Mouse (Mus musculus) bone marrow, adult 2 months (tissue): ENCODE results near the gene Gramd1b. TPM values are rescaled to one million over a fixed set of nuclear protein-coding genes. Genes with fewer than 3 reads are reported as not detected.

ENCODE experiments used
- H3K27ac ChIP-seq: fragments of 200-500 bp; 2 replicates; pipeline ENCODE4 v1.5.1; 2012; ENCODE audit warnings: low read depth, mild to moderate bottlenecking, control low read depth, inconsistent platforms, low read length; ENCODE audit not compliant: control insufficient read depth, poor library complexity, insufficient read depth
- H3K4me1 ChIP-seq: fragments of 200-500 bp; 2 replicates; pipeline ENCODE4 v1.6.1; 2011; ENCODE audit warnings: low read length; ENCODE audit not compliant: control insufficient read depth, insufficient read depth
- H3K4me3 ChIP-seq: fragments of 200-500 bp; replicated peaks from 2 replicates; pipeline ENCODE3; 2011; ENCODE audit warnings: mild to moderate bottlenecking, low read depth, low read length, control low read depth; ENCODE audit not compliant: control insufficient read depth
- CTCF ChIP-seq: fragments of 200-500 bp; IDR thresholded peaks from 2 replicates; pipeline ENCODE4 v1.5.1; 2011; ENCODE audit warnings: low read length, control low read depth; ENCODE audit not compliant: control insufficient read depth, insufficient read depth
- POLR2A ChIP-seq: fragments of 200-500 bp; IDR thresholded peaks from 2 replicates; pipeline ENCODE4 v1.6.1; 2011; ENCODE audit warnings: low read depth, mild to moderate bottlenecking, control low read depth, low read length, borderline replicate concordance; ENCODE audit not compliant: control insufficient read depth
- WGBS: fragments of 180-500 bp; shearing (Covaris S2); methylation state at CpG from one replicate; pipeline ENCODE4 v1.1.7; 2018; 5-methylcytosine and 5-hydroxymethylcytosine counted together
- polyA plus RNA-seq: library from polyadenylated mRNA; stranded (reverse); fragments of >200 nt; gene quantifications from 2 replicates; pipeline ENCODE4 v1.2.4, GENCODE M21; 2011; ENCODE audit warnings: low replicate concordance; ENCODE audit not compliant: missing spikeins, insufficient read depth, insufficient read length

Gramd1b gene
- polyA plus RNA-seq, 1 experiment: 15.8 TPM

DNA sequence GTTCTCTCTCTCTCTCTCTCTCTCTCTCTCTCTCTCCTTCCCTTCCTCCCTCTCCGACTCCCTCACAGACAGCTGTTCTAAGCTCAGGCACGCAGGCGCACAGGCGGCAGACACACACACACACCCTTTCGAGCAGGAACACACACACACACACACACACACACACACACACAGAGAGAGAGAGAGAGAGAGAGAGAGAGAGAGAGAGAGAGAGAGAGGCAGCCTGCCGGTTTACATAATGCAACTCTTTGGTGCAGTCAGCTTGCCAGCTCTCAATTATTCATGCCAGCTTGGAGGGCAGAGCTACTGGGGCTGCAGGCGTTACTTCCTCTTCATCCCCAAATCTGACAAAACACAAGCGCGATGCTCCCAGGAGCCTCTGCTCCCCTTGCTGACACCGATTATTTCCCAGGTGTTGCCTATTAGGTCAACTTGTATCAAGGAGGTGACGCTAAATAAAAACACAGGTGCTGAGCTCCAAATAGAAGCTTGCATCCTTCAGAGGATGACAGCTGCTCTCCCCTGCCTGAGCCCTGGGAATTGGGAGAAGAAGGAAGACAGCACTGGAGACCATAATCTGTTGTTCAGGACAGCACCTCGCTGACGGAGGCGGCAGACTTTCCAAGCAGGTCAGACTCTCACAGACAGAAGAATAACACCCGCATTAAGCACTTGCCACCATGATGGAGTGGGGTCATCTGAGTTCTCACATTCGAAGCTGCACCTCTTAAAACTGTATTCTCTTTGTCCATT lies 184.8 kb downstream of the Gramd1b start:
- no peak for TF ChIP-seq POLR2A
- TF ChIP-seq CTCF: no peak
- WGBS: 27% methylated on average over 16 of the region's 16 CpGs
- Histone ChIP-seq H3K27ac (no peak overlapping the region), H3K4me3 (no peak overlapping the region), H3K4me1 (peaks cover 10% of the 10 kb centered on the region)

DNA sequence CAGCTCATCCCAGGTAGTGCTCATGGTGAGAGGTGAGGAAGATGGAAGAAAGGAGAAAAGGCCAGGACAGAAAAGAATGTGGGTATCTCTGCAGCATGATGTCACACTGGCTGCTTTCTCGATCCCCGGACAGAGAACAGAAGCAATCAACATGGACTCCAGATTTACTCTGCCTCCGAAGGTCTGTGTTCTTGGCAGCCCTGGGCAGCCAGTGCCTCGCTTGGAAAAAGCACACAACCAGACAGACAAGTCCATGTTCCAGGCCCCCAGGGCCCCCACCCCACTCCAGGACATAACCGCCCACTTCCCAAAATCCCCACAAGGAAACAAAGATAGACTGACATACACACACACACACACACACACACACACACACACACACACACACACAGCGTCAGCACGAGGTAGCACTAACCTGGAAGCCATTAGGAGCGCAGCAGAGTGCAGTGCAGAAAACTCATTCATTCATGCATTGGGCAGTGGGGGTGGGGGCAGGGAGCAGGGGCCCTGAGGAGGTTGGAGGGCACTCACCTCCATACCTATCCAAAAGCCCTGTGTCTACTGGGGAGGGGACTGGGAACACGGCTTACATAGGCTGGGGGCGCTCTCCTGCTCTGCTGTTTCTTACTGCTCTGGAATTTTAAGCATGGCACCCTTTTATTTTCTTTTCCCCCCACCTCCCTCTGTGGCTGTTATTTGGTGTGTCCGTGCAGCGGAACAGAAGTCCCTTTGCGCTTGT lies 185.5 kb downstream of the Gramd1b start:
- TF ChIP-seq CTCF (no peak), POLR2A (no peak)
- Histone ChIP-seq H3K4me3 (no peak overlapping the region), H3K27ac (no peak overlapping the region), H3K4me1 (peaks cover 10% of the 10 kb centered on the region)
- WGBS: 29% methylated on average over 13 of the region's 13 CpGs

DNA sequence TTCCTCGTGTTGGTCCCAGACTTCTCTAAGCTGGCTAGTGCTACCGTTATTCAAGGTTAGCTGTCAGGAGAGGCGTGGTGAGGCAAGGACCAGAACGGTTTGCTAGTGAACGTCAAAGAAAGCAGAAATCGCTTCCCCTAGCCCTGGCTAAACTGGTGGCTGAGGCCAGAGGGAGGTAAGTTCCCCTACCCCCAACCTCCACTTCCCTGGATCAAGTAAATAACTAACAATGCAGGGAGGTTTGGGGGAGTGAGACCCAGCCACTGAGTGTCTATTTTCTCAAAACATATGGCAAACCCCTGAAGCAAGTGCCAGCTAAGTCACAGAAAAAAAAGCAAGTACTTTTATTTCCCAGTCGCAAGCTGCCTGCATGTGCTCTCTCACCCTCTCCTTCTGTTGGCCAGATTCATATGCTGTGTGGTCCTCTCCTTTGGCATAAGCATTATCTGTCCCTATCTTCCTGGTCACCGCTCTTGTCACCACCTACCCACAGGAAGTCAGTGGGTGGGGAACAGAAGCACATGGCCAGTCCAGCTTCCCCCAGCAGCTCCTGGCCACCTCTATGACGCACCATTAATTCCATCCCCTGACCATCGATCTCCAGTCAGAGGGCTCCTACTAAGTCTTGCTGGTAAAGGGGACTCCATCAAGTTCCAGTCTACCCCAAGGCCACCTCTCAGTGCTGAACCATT lies 186.2 kb downstream of the Gramd1b start:
- H3K4me3 ChIP-seq: no peak overlapping the region
- H3K27ac ChIP-seq: no peak overlapping the region
- peaks cover 10% of the 10 kb centered on the region for H3K4me1 ChIP-seq
- WGBS: 11% methylated on average over 10 of the region's 10 CpGs
- TF ChIP-seq CTCF (no peak), POLR2A (no peak)

DNA sequence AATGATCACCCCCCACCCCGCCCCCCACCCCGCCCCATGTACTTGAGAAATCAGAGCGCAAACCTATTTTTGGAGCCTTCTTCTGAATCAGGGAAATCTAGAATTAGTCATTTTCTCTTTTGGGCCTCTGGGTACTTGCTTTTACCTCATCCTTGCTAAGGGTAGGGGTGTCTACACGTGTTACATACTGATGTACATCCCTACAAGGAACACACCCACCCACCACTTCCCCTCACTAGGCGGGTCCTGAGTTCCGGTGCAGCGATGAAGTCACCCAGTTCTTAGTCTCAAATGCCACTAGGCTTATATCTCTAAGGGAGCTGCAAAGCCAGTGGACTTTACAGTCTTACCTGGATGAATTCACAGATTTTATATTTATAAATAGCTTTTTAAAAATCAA lies 187.4 kb downstream of the Gramd1b start:
- Histone ChIP-seq H3K4me1 (peaks cover 10% of the 10 kb centered on the region), H3K4me3 (no peak overlapping the region), H3K27ac (no peak overlapping the region)
- WGBS: 38% methylated on average over 7 of the region's 7 CpGs
- TF ChIP-seq CTCF: no peak
- no peak for TF ChIP-seq POLR2A

DNA sequence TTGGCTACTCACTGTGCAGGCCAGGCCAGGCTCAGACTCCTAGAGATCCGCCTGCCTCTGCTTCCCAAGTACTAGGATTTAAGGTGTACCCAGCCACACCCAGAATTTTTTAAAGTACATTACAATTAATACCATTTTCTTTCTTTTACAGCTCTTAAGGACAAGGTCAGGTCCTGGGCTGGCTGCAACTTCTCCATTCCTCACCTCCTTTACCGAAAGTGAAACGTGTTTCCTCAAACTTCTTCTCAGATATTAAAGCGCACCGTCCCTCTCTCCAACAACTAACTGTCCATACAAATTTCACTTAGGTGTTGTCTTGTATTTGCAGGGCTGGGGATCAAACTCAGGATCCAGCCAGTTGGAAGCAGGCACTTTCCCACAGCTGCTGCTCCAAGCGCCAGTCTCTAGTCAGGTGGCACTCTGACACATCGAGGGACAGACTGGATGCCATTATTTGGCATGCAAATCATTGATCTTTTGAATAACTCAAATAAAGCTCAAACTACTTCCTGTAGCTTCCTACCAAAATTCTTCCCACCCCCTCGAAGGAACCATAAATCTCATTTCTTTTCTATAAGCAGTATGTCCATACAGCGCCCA lies 188.0 kb downstream of the Gramd1b start:
- peaks cover 10% of the 10 kb centered on the region for H3K4me1 ChIP-seq
- peak overlapping the region; percentile 38 for H3K4me3 ChIP-seq
- H3K27ac ChIP-seq: no peak overlapping the region
- 29% methylated on average over 9 of the region's 9 CpGs for WGBS
- no peak for TF ChIP-seq CTCF
- no peak for TF ChIP-seq POLR2A

DNA sequence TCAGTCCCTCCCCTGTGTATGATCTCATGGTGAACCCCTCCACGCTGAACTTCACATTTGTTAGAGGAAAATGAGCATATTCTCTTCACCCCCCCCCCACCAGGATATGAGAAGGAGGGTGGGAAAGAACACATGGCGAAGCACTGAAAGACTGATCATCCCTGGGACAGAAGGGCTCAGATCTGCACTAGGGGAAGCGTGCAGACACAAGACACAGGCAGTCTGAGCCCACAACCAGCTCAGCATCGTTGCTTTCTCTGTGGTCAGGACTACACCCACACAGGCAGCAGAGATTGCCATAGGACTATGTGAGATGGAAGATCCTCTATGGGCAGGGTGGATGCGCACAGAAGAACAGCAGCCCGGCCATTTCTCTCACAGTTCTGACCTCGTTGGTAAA lies 189.1 kb downstream of the Gramd1b start:
- Histone ChIP-seq H3K27ac (no peak overlapping the region), H3K4me3 (no peak overlapping the region), H3K4me1 (peaks cover 10% of the 10 kb centered on the region)
- 70% methylated on average over 7 of the region's 7 CpGs for WGBS
- no peak for TF ChIP-seq CTCF
- TF ChIP-seq POLR2A: no peak

DNA sequence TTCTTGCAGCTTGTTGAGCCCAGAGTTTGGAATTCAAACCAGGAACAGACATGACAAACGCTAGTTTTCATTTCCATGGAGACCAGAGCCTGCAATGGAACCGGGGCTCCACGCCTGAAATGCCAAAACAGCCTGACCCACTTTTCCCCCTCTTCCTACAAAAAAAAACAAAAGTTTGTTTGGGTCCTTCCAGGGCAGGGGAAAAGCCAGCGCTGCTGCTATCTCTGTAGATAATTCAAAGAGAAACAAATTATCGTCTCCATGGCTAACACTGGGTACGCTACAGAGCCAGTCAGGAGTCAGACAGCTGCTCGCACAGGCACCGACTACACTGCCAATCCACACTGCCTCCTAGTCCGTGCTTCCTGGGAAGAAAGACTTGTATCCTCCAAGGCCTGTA lies 191.6 kb downstream of the Gramd1b start:
- WGBS: 92% methylated on average over 9 of the region's 9 CpGs
- Histone ChIP-seq H3K4me1 (no peaks in the 10 kb centered on the region; the same call in 1 of the 2 replicates), H3K4me3 (no peak overlapping the region), H3K27ac (no peak overlapping the region)
- no peak for TF ChIP-seq POLR2A
- TF ChIP-seq CTCF: no peak
